Mouse (Mus musculus) ES-E14 (cell line): ENCODE data around the gene Prickle1. TPM values are rescaled to one million over a fixed set of nuclear protein-coding genes. Genes with fewer than 3 reads are reported as not detected.

ENCODE experiments used
- DNase-seq: peaks from one replicate; pipeline ENCODE4 v3.0.0-alpha.2; 2013; ENCODE audit warnings: low read depth, low spot score
- H3K27ac ChIP-seq: 2 replicates; pipeline ENCODE4 v1.5.1; 2012; ENCODE audit warnings: low read depth, mild to moderate bottlenecking, low read length, moderate library complexity, mixed read lengths; ENCODE audit not compliant: poor library complexity, insufficient read depth, severe bottlenecking
- H3K36me3 ChIP-seq: 2 replicates; pipeline ENCODE4 v1.6.1; 2012; ENCODE audit warnings: mild to moderate bottlenecking, low read length, moderate library complexity, mixed read lengths; ENCODE audit not compliant: control insufficient read depth, poor library complexity, insufficient read depth, severe bottlenecking
- H3K4me1 ChIP-seq, 2 experiments: fragments of 150-350 bp in 1 of 2; sonication (generic) in 1 of 2; 2 replicates each; pipeline ENCODE4 v1.6.1; 2012; ENCODE audit warnings: low read length in 2 of 2, mild to moderate bottlenecking in 1 of 2, mixed read lengths in 1 of 2; ENCODE audit not compliant: control insufficient read depth in 2 of 2, insufficient read depth in 2 of 2, poor library complexity in 1 of 2
- H3K4me3 ChIP-seq, 2 experiments: fragments of 150-350 bp in 1 of 2; sonication (generic) in 1 of 2; 2 replicates each; pipeline ENCODE4 v1.5.1; 2012; ENCODE audit warnings: low read length in 2 of 2, low read depth in 1 of 2, mild to moderate bottlenecking in 1 of 2, mixed read lengths in 1 of 2; ENCODE audit not compliant: insufficient read depth in 1 of 2, poor library complexity in 1 of 2, severe bottlenecking in 1 of 2
- H3K9ac ChIP-seq: 2 replicates; pipeline ENCODE4 v1.6.1; 2012; ENCODE audit warnings: low read depth, mild to moderate bottlenecking, low read length, mixed read lengths; ENCODE audit not compliant: poor library complexity, insufficient read depth, severe bottlenecking
- H3K9me3 ChIP-seq: fragments of 150-350 bp; sonication (generic); 2 replicates; pipeline ENCODE4 v1.6.1; 2012; ENCODE audit warnings: low read depth, mild to moderate bottlenecking, low read length; ENCODE audit not compliant: control insufficient read depth, insufficient read depth
- CHD2 ChIP-seq: IDR thresholded peaks from 2 replicates; pipeline ENCODE4 v1.6.1; 2014; ENCODE audit warnings: mild to moderate bottlenecking, low read depth, low read length, inconsistent platforms
- HCFC1 ChIP-seq: IDR thresholded peaks from 2 replicates; pipeline ENCODE4 v1.6.1; 2012; ENCODE audit warnings: low read length, inconsistent platforms, borderline replicate concordance; ENCODE audit not compliant: insufficient read depth
- MAFK ChIP-seq: IDR thresholded peaks from 2 replicates; pipeline ENCODE4 v1.6.1; 2014; ENCODE audit warnings: mild to moderate bottlenecking, low read depth, low read length, inconsistent platforms; ENCODE audit not compliant: insufficient read depth
- ZC3H11A ChIP-seq: IDR thresholded peaks from 2 replicates; pipeline ENCODE4 v1.6.1; 2012; ENCODE audit warnings: low read depth, mild to moderate bottlenecking, inconsistent platforms, low read length, borderline replicate concordance
- ZNF384 ChIP-seq: IDR thresholded peaks from 2 replicates; pipeline ENCODE4 v1.6.1; 2012; ENCODE audit warnings: low read depth, low read length, inconsistent platforms
- in situ Hi-C, 2 experiments: fragments of 600-800 bp; cut with MboI; formaldehyde crosslinking; loops; one replicate each; pipeline ENCODE4 v1.15.1; 2025; ENCODE audit warnings: low sequenced_read_pairs in 2 of 2, inconsistent platforms in 1 of 2; ENCODE audit not compliant: unreplicated experiment in 2 of 2
- total RNA-seq: library from RNA; depleted of rRNA; stranded (reverse); fragments of 300-350 nt; gene quantifications from 2 replicates; pipeline ENCODE4 v1.2.3, GENCODE M21; 2012

Prickle1 gene
- total RNA-seq, 1 experiment, result 7.7 TPM

GRCm38 (mm10) chr15:93518143-93518902 is 77.4 kb downstream of the Prickle1 start:
- DNase-seq, result no peak
- in situ Hi-C loops, result no loop called here
- H3K9ac ChIP-seq, result no peak overlapping the region
- H3K36me3 ChIP-seq, result no peaks in the 10 kb centered on the region
- H3K27ac ChIP-seq, result no peak overlapping the region
- H3K4me1 ChIP-seq, result peaks cover 2 to 15% of the 10 kb centered on the region in 2 experiments; a peak in 2 of 4 replicates
- no peaks in the 10 kb centered on the region for H3K9me3 ChIP-seq
- H3K4me3 ChIP-seq, result peak overlapping the region; percentile 71 to 73
- no peak for TF ChIP-seq HCFC1
- no peak for TF ChIP-seq ZNF384
- TF ChIP-seq MAFK, result no peak
- no peak for TF ChIP-seq CHD2
- no peak for TF ChIP-seq ZC3H11A

- Histone ChIP-seq H3K36me3 (no peaks in the 10 kb centered on the region), H3K27ac (no peak overlapping the region), H3K9ac (no peak overlapping the region), H3K4me1 (peaks cover 2 to 15% of the 10 kb centered on the region in 2 experiments; a peak in 2 of 4 replicates), H3K4me3 (no peak overlapping the region), H3K9me3 (no peaks in the 10 kb centered on the region)
- TF ChIP-seq ZC3H11A, result no peak
- no peak for TF ChIP-seq ZNF384
- no peak for TF ChIP-seq CHD2
- TF ChIP-seq HCFC1, result no peak
- TF ChIP-seq MAFK, result no peak
- in situ Hi-C loops, result no loop called here
- DNase-seq, result no peak
Measured at GRCm38 (mm10) chr15:93517022-93517565, 78.6 kb downstream of the Prickle1 start.

GRCm38 (mm10) chr15:93515316-93515715 is 80.4 kb downstream of the Prickle1 start:
- DNase-seq, result no peak
- peaks cover 2 to 10% of the 10 kb centered on the region in 2 experiments; a peak in 2 of 4 replicates for H3K4me1 ChIP-seq
- no peak overlapping the region for H3K9ac ChIP-seq
- H3K36me3 ChIP-seq, result no peaks in the 10 kb centered on the region
- no peaks in the 10 kb centered on the region for H3K9me3 ChIP-seq
- H3K4me3 ChIP-seq, result no peak overlapping the region
- no peak for TF ChIP-seq HCFC1
- TF ChIP-seq ZNF384, result no peak
- TF ChIP-seq MAFK, result no peak
- no peak for TF ChIP-seq CHD2
- no peak for TF ChIP-seq ZC3H11A
- no peak overlapping the region for H3K27ac ChIP-seq
- in situ Hi-C loops, result no loop called here

- H3K4me1 ChIP-seq, result peaks cover 2 to 8% of the 10 kb centered on the region in 2 experiments; a peak in 2 of 4 replicates
- in situ Hi-C loops, result no loop called here
- H3K4me3 ChIP-seq, result no peak overlapping the region
- H3K27ac ChIP-seq, result no peak overlapping the region
- no peak for DNase-seq
- no peaks in the 10 kb centered on the region for H3K36me3 ChIP-seq
- H3K9ac ChIP-seq, result no peak overlapping the region
- H3K9me3 ChIP-seq, result no peaks in the 10 kb centered on the region
- TF ChIP-seq MAFK (peak; percentile 95), ZNF384 (no peak), HCFC1 (no peak)
Measured at GRCm38 (mm10) chr15:93513939-93514341, 81.8 kb downstream of the Prickle1 start.

GRCm38 (mm10) chr15:93512437-93512836 is 83.3 kb downstream of the Prickle1 start:
- H3K27ac ChIP-seq, result no peak overlapping the region
- no peak for DNase-seq
- H3K4me1 ChIP-seq, result peaks cover 2 to 6% of the 10 kb centered on the region in 2 experiments; a peak in 2 of 4 replicates
- no peak overlapping the region for H3K9ac ChIP-seq
- in situ Hi-C loops, result no loop called here
- no peak overlapping the region for H3K4me3 ChIP-seq
- no peaks in the 10 kb centered on the region for H3K36me3 ChIP-seq
- H3K9me3 ChIP-seq, result no peaks in the 10 kb centered on the region
- TF ChIP-seq ZC3H11A, result no peak
- no peak for TF ChIP-seq HCFC1
- TF ChIP-seq MAFK, result no peak
- TF ChIP-seq ZNF384, result no peak
- TF ChIP-seq CHD2, result no peak
